Mouse (Mus musculus) stomach, postnatal 0 days (tissue): ENCODE data around the gene Cnih4.

Experiments
- CTCF ChIP-seq: IDR thresholded peaks from 2 replicates; pipeline ENCODE4 v1.5.1; 2016; ENCODE audit warnings: antibody characterized with exemption, low read depth, mild to moderate bottlenecking, moderate library complexity
- EP300 ChIP-seq: optimal IDR thresholded peaks from 2 replicates; pipeline ENCODE3; 2016; ENCODE audit warnings: antibody characterized with exemption

DNA sequence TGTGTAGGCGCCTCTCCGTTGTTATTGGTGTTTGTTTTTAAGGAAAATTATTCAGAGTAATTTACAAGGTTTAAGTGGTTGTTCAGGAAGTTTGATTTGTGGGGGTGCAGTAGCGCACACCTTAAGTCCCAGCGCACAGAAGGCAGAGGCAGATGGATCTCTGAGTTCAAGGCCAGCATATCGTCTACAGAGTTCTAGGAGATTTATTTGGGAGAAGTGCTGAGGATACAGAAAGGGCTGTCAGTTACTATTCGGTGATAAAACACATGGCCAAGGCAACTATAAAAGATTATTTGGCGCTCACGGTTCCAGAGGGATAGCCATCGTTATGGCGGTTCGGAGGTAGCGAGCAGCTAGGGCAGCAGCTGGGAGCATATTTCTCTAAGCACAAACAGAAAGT, 473 bp downstream of the Cnih4 start:
- no peak for TF ChIP-seq CTCF
- TF ChIP-seq EP300 = no peak
